Mouse (Mus musculus) heart, postnatal 0 days (tissue): ENCODE results near the gene Klf7.

Experiments
- CTCF ChIP-seq: IDR thresholded peaks from 2 replicates; pipeline ENCODE4 v1.5.1; 2016; ENCODE audit warnings: antibody characterized with exemption, control low read depth, low read depth
- EP300 ChIP-seq: IDR thresholded peaks from 2 replicates; pipeline ENCODE4 v1.6.1; 2016; ENCODE audit warnings: antibody characterized with exemption, low read depth

- TF ChIP-seq CTCF, result no peak
- no peak for TF ChIP-seq EP300
These were observed 62.0 kb downstream of the Klf7 start for GRCm38 (mm10) chr1:64060116-64060515.
